Mouse (Mus musculus): Measurements from ENCODE around the gene Dnm3. TPM values are rescaled to one million over a fixed set of nuclear protein-coding genes. Genes with fewer than 3 reads are reported as not detected.

Dnm3 gene
- polyA plus RNA-seq, 1 experiment, result 3.5 TPM

- 85% methylated on average over 7 of the region's 7 CpGs for WGBS
- no peaks in the 10 kb centered on the region; the same call in 1 of the 2 replicates for H3K4me1 ChIP-seq (ENCODE audit: control insufficient read depth, insufficient read depth, low read length)
- no peak overlapping the region for H3K27ac ChIP-seq (ENCODE audit: control insufficient read depth, insufficient read depth, low read depth, low read length, poor library complexity)
- TF ChIP-seq POLR2A (IDR thresholded peaks at IDR 0.05; ENCODE audit: borderline replicate concordance, control insufficient read depth, low read depth, low read length), result no peak
- H3K4me3 ChIP-seq (replicated peaks; ENCODE audit: control insufficient read depth, low read depth, low read length), result no peak overlapping the region
Observed at GRCm38 (mm10) chr1:162047673-162048072, 430.2 kb downstream of the Dnm3 start.

- no peak overlapping the region for H3K4me3 ChIP-seq (replicated peaks; ENCODE audit: control insufficient read depth, low read depth, low read length)
- no peak overlapping the region for H3K27ac ChIP-seq (ENCODE audit: control insufficient read depth, insufficient read depth, low read depth, low read length, poor library complexity)
- peaks cover 2% of the 10 kb centered on the region; the same call in 1 of the 2 replicates for H3K4me1 ChIP-seq (ENCODE audit: control insufficient read depth, insufficient read depth, low read length)
- 48% methylated on average over 8 of the region's 8 CpGs for WGBS
- TF ChIP-seq POLR2A (IDR thresholded peaks at IDR 0.05; ENCODE audit: borderline replicate concordance, control insufficient read depth, low read depth, low read length) (no peak), CTCF (IDR thresholded peaks at IDR 0.05; ENCODE audit: control insufficient read depth, insufficient read depth, low read length) (no peak)
Observed at GRCm38 (mm10) chr1:162043788-162044717, 433.8 kb downstream of the Dnm3 start.

- no peak for TF ChIP-seq POLR2A (IDR thresholded peaks at IDR 0.05; ENCODE audit: borderline replicate concordance, control insufficient read depth, low read depth, low read length)
- TF ChIP-seq CTCF (IDR thresholded peaks at IDR 0.05; ENCODE audit: control insufficient read depth, insufficient read depth, low read length), result no peak
- Histone ChIP-seq H3K4me3 (replicated peaks; ENCODE audit: control insufficient read depth, low read depth, low read length) (no peak overlapping the region), H3K27ac (ENCODE audit: control insufficient read depth, insufficient read depth, low read depth, low read length, poor library complexity) (no peak overlapping the region), H3K4me1 (ENCODE audit: control insufficient read depth, insufficient read depth, low read length) (peaks cover 3% of the 10 kb centered on the region; the same call in 1 of the 2 replicates)
- 36% methylated on average over 1 of the region's 1 CpGs for WGBS
Observed at GRCm38 (mm10) chr1:162043216-162043615, 434.6 kb downstream of the Dnm3 start.

- no peak for TF ChIP-seq CTCF (IDR thresholded peaks at IDR 0.05; ENCODE audit: control insufficient read depth, insufficient read depth, low read length)
- TF ChIP-seq POLR2A (IDR thresholded peaks at IDR 0.05; ENCODE audit: borderline replicate concordance, control insufficient read depth, low read depth, low read length), result no peak
- Histone ChIP-seq H3K4me3 (replicated peaks; ENCODE audit: control insufficient read depth, low read depth, low read length) (no peak overlapping the region), H3K4me1 (ENCODE audit: control insufficient read depth, insufficient read depth, low read length) (peaks cover 3% of the 10 kb centered on the region; the same call in 1 of the 2 replicates), H3K27ac (ENCODE audit: control insufficient read depth, insufficient read depth, low read depth, low read length, poor library complexity) (no peak overlapping the region)
- 84% methylated on average over 5 of the region's 5 CpGs for WGBS
Observed at GRCm38 (mm10) chr1:162042384-162042783, 435.4 kb downstream of the Dnm3 start.

- H3K4me1 ChIP-seq (ENCODE audit: control insufficient read depth, insufficient read depth, low read length), result peaks cover 3% of the 10 kb centered on the region; the same call in 1 of the 2 replicates
- no peak overlapping the region for H3K27ac ChIP-seq (ENCODE audit: control insufficient read depth, insufficient read depth, low read depth, low read length, poor library complexity)
- no peak overlapping the region for H3K4me3 ChIP-seq (replicated peaks; ENCODE audit: control insufficient read depth, low read depth, low read length)
- no peak for TF ChIP-seq CTCF (IDR thresholded peaks at IDR 0.05; ENCODE audit: control insufficient read depth, insufficient read depth, low read length)
- TF ChIP-seq POLR2A (IDR thresholded peaks at IDR 0.05; ENCODE audit: borderline replicate concordance, control insufficient read depth, low read depth, low read length), result no peak
- 26% methylated on average over 6 of the region's 6 CpGs for WGBS
Observed at GRCm38 (mm10) chr1:162040490-162041274, 437.2 kb downstream of the Dnm3 start.

- peaks cover 3% of the 10 kb centered on the region; the same call in 1 of the 2 replicates for H3K4me1 ChIP-seq (ENCODE audit: control insufficient read depth, insufficient read depth, low read length)
- WGBS, result 25% methylated on average over 7 of the region's 7 CpGs
Observed at GRCm38 (mm10) chr1:162039808-162040207, 438.0 kb downstream of the Dnm3 start.

GRCm38 (mm10) chr1:162039011-162039595, 438.7 kb downstream of the Dnm3 start:
- Histone ChIP-seq H3K4me1 (ENCODE audit: control insufficient read depth, insufficient read depth, low read length) (peaks cover 3% of the 10 kb centered on the region; the same call in 1 of the 2 replicates), H3K4me3 (replicated peaks; ENCODE audit: control insufficient read depth, low read depth, low read length) (no peak overlapping the region), H3K27ac (ENCODE audit: control insufficient read depth, insufficient read depth, low read depth, low read length, poor library complexity) (no peak overlapping the region)
- 32% methylated on average over 9 of the region's 9 CpGs for WGBS
- TF ChIP-seq CTCF (IDR thresholded peaks at IDR 0.05; ENCODE audit: control insufficient read depth, insufficient read depth, low read length), result no peak
- no peak for TF ChIP-seq POLR2A (IDR thresholded peaks at IDR 0.05; ENCODE audit: borderline replicate concordance, control insufficient read depth, low read depth, low read length)

More at GRCm38 (mm10) chr1:162039808-162040207, 438.0 kb downstream of the Dnm3 start:
- TF ChIP-seq POLR2A (IDR thresholded peaks at IDR 0.05; ENCODE audit: borderline replicate concordance, control insufficient read depth, low read depth, low read length) (no peak), CTCF (IDR thresholded peaks at IDR 0.05; ENCODE audit: control insufficient read depth, insufficient read depth, low read length) (no peak)
- Histone ChIP-seq H3K27ac (ENCODE audit: control insufficient read depth, insufficient read depth, low read depth, low read length, poor library complexity) (no peak overlapping the region), H3K4me3 (replicated peaks; ENCODE audit: control insufficient read depth, low read depth, low read length) (no peak overlapping the region)
